Mouse (Mus musculus) WW6 (cell line): ENCODE results near the gene Hmgcs1.

Experiments used
- DNase-seq: peaks from one replicate; pipeline ENCODE4 v3.0.0-alpha.2; 2013; ENCODE audit warnings: low read depth, low spot score

The Hmgcs1 gene

DNA sequence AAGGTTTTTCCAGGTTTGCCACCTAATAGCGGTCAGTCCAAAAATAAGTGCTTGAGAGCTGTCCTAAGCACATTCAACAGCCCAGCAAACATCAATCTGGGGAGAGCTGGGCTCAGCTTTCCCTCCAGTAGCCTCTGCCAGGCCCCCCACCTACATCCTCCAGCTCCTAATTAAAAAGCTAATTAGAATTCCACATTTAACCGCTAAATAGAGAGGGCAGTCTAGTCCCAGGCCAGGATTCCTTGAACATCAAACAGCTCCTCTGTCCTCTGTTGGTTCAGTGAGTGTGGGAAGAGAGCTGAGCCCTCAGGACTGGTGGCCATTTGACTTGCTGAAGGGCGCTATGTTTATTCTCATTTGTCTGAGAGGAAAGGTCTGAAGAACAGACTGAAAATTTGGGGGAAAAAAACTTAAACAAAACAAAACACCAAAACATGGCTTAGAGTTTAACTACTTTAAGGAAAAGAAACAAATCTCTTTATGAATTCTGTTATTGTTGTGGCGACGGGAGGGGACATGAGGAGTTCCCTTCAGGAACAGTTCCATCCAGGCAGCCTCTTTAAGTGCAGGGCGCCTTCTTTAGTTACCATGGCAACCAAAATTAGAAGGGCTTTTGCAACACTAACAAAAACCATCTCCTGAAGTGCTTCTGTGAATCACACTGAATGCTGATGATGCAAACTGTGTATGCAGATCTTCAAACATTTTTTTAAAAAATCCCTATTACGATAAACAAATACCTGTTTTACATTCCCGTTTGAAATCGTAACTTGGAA lies 63.9 kb downstream of the Hmgcs1 start:
- DNase-seq = no peak

GRCm38 (mm10) chr13:119754635-119755020 lies 64.4 kb downstream of the Hmgcs1 start:
- no peak for DNase-seq

DNA sequence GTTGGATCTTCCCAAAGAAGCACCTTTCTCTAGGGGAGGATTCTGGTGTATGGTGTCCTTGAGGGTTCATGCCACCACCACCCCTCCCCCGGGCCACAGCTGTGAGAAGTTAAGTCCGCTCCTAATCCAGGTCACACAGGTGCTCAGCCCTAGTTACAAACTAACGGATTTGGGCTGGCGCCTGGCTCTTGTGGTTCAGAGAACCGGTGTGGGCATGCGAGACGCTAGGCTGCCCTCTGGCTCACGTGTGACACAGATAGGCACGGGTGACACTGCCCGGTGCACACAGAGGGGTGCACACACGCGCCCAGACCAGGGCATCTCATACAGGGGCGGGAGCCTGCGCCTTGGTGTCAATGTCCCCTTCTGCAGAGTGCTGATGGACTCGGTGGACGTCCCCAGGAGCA lies 65.0 kb downstream of the Hmgcs1 start:
- DNase-seq = no peak

- DNase-seq = no peak
Measured at GRCm38 (mm10) chr13:119755681-119756471, 65.7 kb downstream of the Hmgcs1 start, which contains the start of gene Nim1k. Gene Nim1k, minus strand, starts transcription at chr13:119755882.

DNA sequence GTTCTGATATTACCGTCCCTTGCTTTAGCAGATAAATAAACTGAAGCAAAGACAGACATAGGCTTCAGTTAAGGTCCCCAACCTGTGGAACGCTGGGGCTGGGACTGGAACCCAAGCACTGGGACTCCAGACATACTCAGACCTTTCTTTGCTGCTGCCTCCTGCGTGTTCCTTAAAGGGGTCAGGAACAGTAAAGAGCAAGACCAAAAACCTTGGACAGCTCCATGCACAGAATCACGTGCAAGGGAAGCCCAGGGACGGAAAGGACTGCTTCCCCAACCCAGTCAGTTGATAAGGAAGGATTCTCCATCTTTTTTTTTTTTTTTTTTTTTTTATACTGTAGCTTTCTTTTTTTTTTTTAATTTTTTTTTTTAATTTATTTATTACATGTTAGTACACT lies 66.7 kb downstream of the Hmgcs1 start:
- DNase-seq = no peak
